Mouse (Mus musculus) forebrain, embryonic 12.5 days (tissue): ENCODE data around the gene Axin2. TPM values are rescaled to one million over a fixed set of nuclear protein-coding genes. Genes with fewer than 3 reads are reported as not detected.
A peak's percentile ranks its signal among the peaks of the same experiment; 100 is the strongest.
"Not testable (repeated sequence)": the region's sequence is repeated elsewhere in the genome, so short reads cannot be mapped to it uniquely, and the experiment has no call there.

Source experiments
- ATAC-seq: fragments of 200-750 bp; cut with Nextera tagmentation; 2 replicates; pipeline ENCODE4 v1.8.0; 2017; ENCODE audit warnings: moderate TSS enrichment; ENCODE audit not compliant: low FRiP score
- H3K27ac ChIP-seq: fragments of 300-500 bp; sonication (generic); 2 replicates; pipeline ENCODE4 v1.5.1; 2016; ENCODE audit warnings: mild to moderate bottlenecking
- H3K27me3 ChIP-seq: fragments of 300-500 bp; sonication (generic); 2 replicates; pipeline ENCODE4 v1.6.1; 2016; ENCODE audit warnings: mild to moderate bottlenecking
- H3K36me3 ChIP-seq: fragments of 300-500 bp; sonication (generic); replicated peaks from 2 replicates; pipeline ENCODE4 v1.6.1; 2016; ENCODE audit warnings: mild to moderate bottlenecking
- H3K4me1 ChIP-seq: fragments of 300-500 bp; sonication (generic); 2 replicates; pipeline ENCODE4 v1.6.1; 2016
- H3K4me2 ChIP-seq: fragments of 300-500 bp; sonication (generic); 2 replicates; pipeline ENCODE4 v1.6.1; 2016; ENCODE audit warnings: mild to moderate bottlenecking, moderate library complexity
- H3K4me3 ChIP-seq: fragments of 300-500 bp; sonication (generic); replicated peaks from 2 replicates; pipeline ENCODE4 v1.5.1; 2016; ENCODE audit warnings: mild to moderate bottlenecking
- H3K9ac ChIP-seq: fragments of 300-500 bp; sonication (generic); 2 replicates; pipeline ENCODE4 v1.6.1; 2016; ENCODE audit warnings: mild to moderate bottlenecking
- H3K9me3 ChIP-seq: fragments of 300-500 bp; sonication (generic); 2 replicates; pipeline ENCODE4 v1.6.1; 2016
- WGBS: fragments of 180-500 bp; shearing (Covaris S2); methylation state at CpG from one replicate; pipeline ENCODE4 v1.1.7; 2016; 5-methylcytosine and 5-hydroxymethylcytosine counted together
- polyA plus RNA-seq: library from polyadenylated mRNA; unstranded; fragments of >200 nt; fragmentation: Nextera tagmentation; extraction: Ambion mirVana; gene quantifications from 2 replicates; pipeline ENCODE4 v1.2.1, GENCODE M21; 2016

Axin2 gene
- polyA plus RNA-seq = 14.8 and 17.4 TPM in 2 replicates

- Histone ChIP-seq H3K27me3 (peaks cover 14% of the 10 kb centered on the region; the same call in 1 of the 2 replicates), H3K36me3 (peaks cover under 1% of the 10 kb centered on the region; the same call in 1 of the 2 replicates), H3K9me3 (no peaks in the 10 kb centered on the region), H3K4me3 (peak within 1 kb of the TSS; percentile 92), H3K4me1 (peaks cover 61% of the 10 kb centered on the region), H3K4me2 (peak within 1 kb of the TSS; percentile 88), H3K27ac (peak within 1 kb of the TSS; percentile 100), H3K9ac (peak within 1 kb of the TSS; percentile 91)
- peak; percentile 91 for ATAC-seq
- WGBS = under 1% methylated on average over 51 of the region's 53 CpGs
These were observed at the start of gene Axin2 for GRCm38 (mm10) chr11:108920158-108920635. Gene Axin2, plus strand, starts transcription at chr11:108920349.

DNA sequence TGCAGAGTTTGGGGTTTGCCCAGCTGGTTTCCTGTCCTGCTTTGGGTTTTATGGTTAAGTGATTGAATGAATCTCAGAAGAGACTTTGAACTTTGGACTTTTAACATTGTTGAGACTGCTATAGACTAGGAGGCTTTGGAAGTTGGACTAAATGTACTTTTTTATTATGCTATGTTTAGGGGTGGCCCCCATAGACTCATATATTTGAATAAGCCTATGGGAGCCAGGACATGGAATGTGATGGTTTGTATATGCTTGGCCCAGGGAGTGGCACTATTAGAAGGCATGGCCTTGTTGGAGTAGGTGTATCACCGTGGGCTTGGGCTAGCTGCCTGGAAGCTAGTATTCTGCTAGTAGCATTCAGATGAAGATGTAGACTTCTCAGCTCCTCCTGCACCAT, 48.9 kb upstream of the Axin2 start:
- not testable (repeated sequence) for H3K4me2 ChIP-seq, H3K27me3 ChIP-seq, H3K36me3 ChIP-seq, ATAC-seq, H3K4me3 ChIP-seq, H3K9me3 ChIP-seq, H3K27ac ChIP-seq, H3K4me1 ChIP-seq, H3K9ac ChIP-seq
- 94% methylated on average over 1 of the region's 1 CpGs for WGBS

DNA sequence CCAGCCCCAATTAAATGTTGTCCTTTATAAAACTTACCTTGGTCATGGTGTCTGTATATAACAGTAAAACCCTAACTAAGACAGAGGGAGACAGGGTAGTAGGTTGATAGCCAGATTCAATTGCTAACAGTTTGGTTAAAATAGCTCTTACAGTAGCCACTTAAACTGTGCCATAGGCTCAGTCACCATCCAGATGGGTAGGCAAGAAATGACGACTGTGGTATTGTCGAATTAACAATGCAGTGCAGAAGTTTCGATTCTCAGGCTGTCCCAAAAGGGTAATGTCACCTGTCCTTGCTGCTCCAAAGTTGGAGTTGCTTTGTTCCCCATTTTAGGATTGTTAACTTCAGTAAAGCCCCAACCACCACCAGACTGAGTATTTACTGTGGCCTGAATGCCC, 48.4 kb upstream of the Axin2 start:
- Histone ChIP-seq H3K27me3 (no peaks in the 10 kb centered on the region; the same call in 1 of the 2 replicates), H3K9ac (no peak overlapping the region), H3K4me1 (no peaks in the 10 kb centered on the region), H3K4me2 (no peak overlapping the region), H3K4me3 (no peak overlapping the region), H3K36me3 (no peaks in the 10 kb centered on the region; the same call in 1 of the 2 replicates), H3K27ac (no peak overlapping the region), H3K9me3 (no peaks in the 10 kb centered on the region)
- no peak for ATAC-seq
- WGBS = 83% methylated on average over 3 of the region's 3 CpGs

- ATAC-seq = no peak
- Histone ChIP-seq H3K4me3 (no peak overlapping the region), H3K4me1 (no peaks in the 10 kb centered on the region), H3K9ac (no peak overlapping the region), H3K27ac (no peak overlapping the region), H3K27me3 (no peaks in the 10 kb centered on the region; the same call in 1 of the 2 replicates), H3K9me3 (no peaks in the 10 kb centered on the region), H3K4me2 (no peak overlapping the region), H3K36me3 (no peaks in the 10 kb centered on the region)
- 87% methylated on average over 7 of the region's 7 CpGs for WGBS
These were observed 43.4 kb upstream of the Axin2 start for GRCm38 (mm10) chr11:108876633-108877205.

GRCm38 (mm10) chr11:108877520-108877919, 42.6 kb upstream of the Axin2 start:
- Histone ChIP-seq H3K4me1 (no peaks in the 10 kb centered on the region), H3K4me2 (no peak overlapping the region), H3K36me3 (no peaks in the 10 kb centered on the region), H3K9ac (no peak overlapping the region), H3K27ac (no peak overlapping the region), H3K27me3 (no peaks in the 10 kb centered on the region; the same call in 1 of the 2 replicates), H3K4me3 (no peak overlapping the region), H3K9me3 (no peaks in the 10 kb centered on the region)
- 83% methylated on average over 5 of the region's 5 CpGs for WGBS
- ATAC-seq = no peak

GRCm38 (mm10) chr11:108880546-108880945, 39.6 kb upstream of the Axin2 start:
- H3K4me2 ChIP-seq = no peak overlapping the region
- no peaks in the 10 kb centered on the region for H3K36me3 ChIP-seq
- no peak overlapping the region for H3K9ac ChIP-seq
- ATAC-seq = no peak
- no peaks in the 10 kb centered on the region for H3K9me3 ChIP-seq
- 80% methylated on average over 4 of the region's 4 CpGs for WGBS
- H3K4me3 ChIP-seq = no peak overlapping the region
- no peak overlapping the region for H3K27ac ChIP-seq
- no peaks in the 10 kb centered on the region for H3K27me3 ChIP-seq
- H3K4me1 ChIP-seq = peaks cover 4% of the 10 kb centered on the region; the same call in 1 of the 2 replicates

GRCm38 (mm10) chr11:108881662-108882061, 38.5 kb upstream of the Axin2 start:
- no peak overlapping the region for H3K9ac ChIP-seq
- peaks cover 8% of the 10 kb centered on the region; the same call in 1 of the 2 replicates for H3K4me1 ChIP-seq
- no peaks in the 10 kb centered on the region for H3K27me3 ChIP-seq
- WGBS = 90% methylated on average over 5 of the region's 5 CpGs
- H3K9me3 ChIP-seq = no peaks in the 10 kb centered on the region
- no peaks in the 10 kb centered on the region for H3K36me3 ChIP-seq
- no peak overlapping the region for H3K4me2 ChIP-seq
- H3K27ac ChIP-seq = no peak overlapping the region
- no peak overlapping the region for H3K4me3 ChIP-seq
- ATAC-seq = no peak

- Histone ChIP-seq H3K4me3 (no peak overlapping the region), H3K27me3 (0 out of 2 replicates have a peak, but pooled peaks cover 3% of the 10 kb centered on the region), H3K27ac (peak overlapping the region; percentile 65), H3K9me3 (no peaks in the 10 kb centered on the region), H3K36me3 (no peaks in the 10 kb centered on the region), H3K9ac (no peak overlapping the region), H3K4me1 (peaks cover 18% of the 10 kb centered on the region), H3K4me2 (no peak overlapping the region)
- ATAC-seq = peak; percentile 65
- 16% methylated on average over 19 of the region's 19 CpGs for WGBS
These were observed 34.8 kb upstream of the Axin2 start for GRCm38 (mm10) chr11:108885276-108885896.

GRCm38 (mm10) chr11:108886060-108886459, 34.1 kb upstream of the Axin2 start:
- H3K9me3 ChIP-seq = no peaks in the 10 kb centered on the region
- WGBS = 60% methylated on average over 8 of the region's 8 CpGs
- H3K9ac ChIP-seq = no peak overlapping the region
- no peak overlapping the region for H3K4me3 ChIP-seq
- peaks cover 25% of the 10 kb centered on the region for H3K4me1 ChIP-seq
- 0 out of 2 replicates have a peak overlapping the region, but pooled peaks have one; percentile 31 for H3K27ac ChIP-seq
- H3K36me3 ChIP-seq = no peaks in the 10 kb centered on the region
- no peak overlapping the region for H3K4me2 ChIP-seq
- H3K27me3 ChIP-seq = 0 out of 2 replicates have a peak, but pooled peaks cover 3% of the 10 kb centered on the region
- no peak for ATAC-seq

GRCm38 (mm10) chr11:108889121-108889520, 31.0 kb upstream of the Axin2 start:
- H3K9me3 ChIP-seq = no peaks in the 10 kb centered on the region
- peaks cover 26% of the 10 kb centered on the region for H3K27me3 ChIP-seq
- H3K9ac ChIP-seq = no peak overlapping the region
- no peak overlapping the region for H3K4me2 ChIP-seq
- H3K4me3 ChIP-seq = no peak overlapping the region
- no peaks in the 10 kb centered on the region for H3K36me3 ChIP-seq
- H3K4me1 ChIP-seq = peaks cover 53% of the 10 kb centered on the region
- 56% methylated on average over 11 of the region's 11 CpGs for WGBS
- ATAC-seq = no peak
- H3K27ac ChIP-seq = no peak overlapping the region

- H3K9me3 ChIP-seq = no peaks in the 10 kb centered on the region
- peak overlapping the region; percentile 58 for H3K4me2 ChIP-seq
- H3K36me3 ChIP-seq = no peaks in the 10 kb centered on the region
- peaks cover 55% of the 10 kb centered on the region for H3K4me1 ChIP-seq
- H3K4me3 ChIP-seq = peak overlapping the region; percentile 32
- H3K27me3 ChIP-seq = peaks cover 38% of the 10 kb centered on the region
- ATAC-seq = peak; percentile 25; the same call in 1 of the 2 replicates
- 10% methylated on average over 16 of the region's 16 CpGs for WGBS
- H3K27ac ChIP-seq = peak overlapping the region; percentile 82
- H3K9ac ChIP-seq = peak overlapping the region; percentile 29; the same call in 1 of the 2 replicates
These were observed 29.6 kb upstream of the Axin2 start for GRCm38 (mm10) chr11:108890544-108890943.

DNA sequence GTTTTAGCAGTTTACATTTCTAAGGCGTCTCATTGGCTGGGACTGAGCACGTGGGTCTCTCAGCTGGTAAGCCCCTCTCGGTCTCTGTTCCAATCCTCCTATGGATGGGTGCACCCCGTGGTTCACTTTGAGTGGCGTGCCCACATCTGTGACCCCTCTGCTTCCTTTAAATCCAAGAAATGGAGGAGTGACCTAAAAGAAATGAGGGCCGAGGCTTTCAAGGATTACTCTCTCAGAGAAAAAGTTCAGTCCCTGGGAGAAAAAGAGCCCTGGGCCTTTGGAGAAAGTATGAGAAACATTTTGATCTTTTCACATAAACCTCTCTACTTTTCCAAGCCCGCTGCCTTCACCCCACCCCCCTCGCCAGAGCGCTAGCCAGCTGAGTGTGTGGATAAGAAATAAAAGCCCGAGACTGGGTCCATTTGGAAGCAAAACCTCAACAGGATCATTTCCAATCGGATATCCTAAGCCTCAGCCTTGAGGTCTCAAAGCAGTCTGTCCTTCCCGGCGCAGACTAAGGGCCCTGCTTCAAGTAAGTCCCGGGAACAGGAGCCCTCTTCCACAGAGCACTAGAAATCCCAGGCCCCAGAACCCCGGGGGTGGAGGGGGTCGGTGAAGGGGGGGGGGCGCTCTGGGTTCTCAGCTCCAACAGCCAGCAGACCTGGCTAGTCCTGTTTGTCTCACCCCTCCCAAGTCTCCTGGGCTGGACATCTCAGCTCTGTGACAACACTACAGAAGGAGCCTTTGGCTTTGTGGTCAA, 28.9 kb upstream of the Axin2 start:
- peak overlapping the region; percentile 32 for H3K4me3 ChIP-seq
- peak overlapping the region; percentile 82 for H3K27ac ChIP-seq
- peak; percentile 93 for ATAC-seq
- 1% methylated on average over 17 of the region's 17 CpGs for WGBS
- no peaks in the 10 kb centered on the region for H3K36me3 ChIP-seq
- peaks cover 44% of the 10 kb centered on the region for H3K27me3 ChIP-seq
- peak overlapping the region; percentile 58 for H3K4me2 ChIP-seq
- H3K4me1 ChIP-seq = peaks cover 51% of the 10 kb centered on the region
- H3K9ac ChIP-seq = peak overlapping the region; percentile 51
- H3K9me3 ChIP-seq = no peaks in the 10 kb centered on the region
